Mouse (Mus musculus) forebrain, postnatal 0 days (tissue): ENCODE data around the gene Gmpr. TPM values are rescaled to one million over a fixed set of nuclear protein-coding genes. Genes with fewer than 3 reads are reported as not detected.

Experiments used
- ATAC-seq: fragments of 200-750 bp; cut with Nextera tagmentation; 2 replicates; pipeline ENCODE4 v1.8.0; 2017; ENCODE audit warnings: mild to moderate bottlenecking, moderate library complexity
- DNase-seq: peaks from one replicate; pipeline ENCODE4 v3.0.0-alpha.2; 2015
- H3K27ac ChIP-seq: fragments of 300-500 bp; sonication (generic); 2 replicates; pipeline ENCODE4 v1.5.1; 2014; ENCODE audit warnings: low read depth, mild to moderate bottlenecking, antibody characterized with exemption, low read length, moderate library complexity, mixed read lengths
- H3K27me3 ChIP-seq: fragments of 300-500 bp; sonication (generic); 2 replicates; pipeline ENCODE4 v1.6.1; 2014; ENCODE audit warnings: mild to moderate bottlenecking, low read length, mixed read lengths; ENCODE audit not compliant: insufficient read depth
- H3K36me3 ChIP-seq: fragments of 300-500 bp; sonication (generic); 2 replicates; pipeline ENCODE4 v1.6.1; 2014; ENCODE audit warnings: mild to moderate bottlenecking, moderate library complexity; ENCODE audit not compliant: insufficient read depth
- H3K4me1 ChIP-seq: fragments of 300-500 bp; sonication (generic); 2 replicates; pipeline ENCODE4 v1.6.1; 2014; ENCODE audit warnings: antibody characterized with exemption; ENCODE audit not compliant: insufficient read depth
- H3K4me2 ChIP-seq: fragments of 300-500 bp; sonication (generic); 2 replicates; pipeline ENCODE4 v1.6.1; 2014; ENCODE audit warnings: low read depth, mild to moderate bottlenecking, moderate library complexity
- H3K4me3 ChIP-seq: fragments of 300-500 bp; sonication (generic); 2 replicates; pipeline ENCODE4 v1.5.1; 2014; ENCODE audit warnings: low read depth, low read length, mixed read lengths
- H3K9ac ChIP-seq: fragments of 300-500 bp; sonication (generic); 2 replicates; pipeline ENCODE4 v1.6.1; 2014; ENCODE audit warnings: mild to moderate bottlenecking
- H3K9me3 ChIP-seq: fragments of 300-500 bp; sonication (generic); 2 replicates; pipeline ENCODE4 v1.6.1; 2016; ENCODE audit warnings: low read length
- CTCF ChIP-seq: sonication (generic); IDR thresholded peaks from 2 replicates; pipeline ENCODE4 v1.5.1; 2016; ENCODE audit warnings: antibody characterized with exemption, control low read depth, low read depth
- WGBS: fragments of 180-500 bp; shearing (Covaris S2); extraction: QIAGEN DNeasy Blood & Tissue Kit; methylation state at CpG from one replicate; pipeline ENCODE4 v1.1.7; 2014; 5-methylcytosine and 5-hydroxymethylcytosine counted together
- polyA plus RNA-seq: library from polyadenylated mRNA; unstranded; fragments of >200 nt; fragmentation: Nextera tagmentation; extraction: Ambion mirVana; gene quantifications from 2 replicates; pipeline ENCODE4 v1.2.1, GENCODE M21; 2015
- total RNA-seq: library from RNA; depleted of rRNA; stranded (reverse); fragments of >200 nt; gene quantifications from 2 replicates; pipeline ENCODE4 v1.2.3, GENCODE M21; 2014

The Gmpr gene
- total and polyA plus RNA-seq, 2 experiments from 2014 or later = 23.8 to 40.8 TPM

- no peak for TF ChIP-seq CTCF
- no peaks in the 10 kb centered on the region for H3K9me3 ChIP-seq
- no peak overlapping the region for H3K9ac ChIP-seq
- peaks cover 21% of the 10 kb centered on the region for H3K4me1 ChIP-seq
- ATAC-seq = no peak
- WGBS = 77% methylated on average over 12 of the region's 12 CpGs
- H3K27ac ChIP-seq = no peak overlapping the region
- H3K36me3 ChIP-seq = no peaks in the 10 kb centered on the region
- DNase-seq = no peak
- H3K4me2 ChIP-seq = no peak overlapping the region
- H3K27me3 ChIP-seq = no peaks in the 10 kb centered on the region
- no peak overlapping the region for H3K4me3 ChIP-seq
These were observed 6.1 kb downstream of the Gmpr start for GRCm38 (mm10) chr13:45513009-45513984.

- WGBS = 93% methylated on average over 5 of the region's 5 CpGs
- H3K9ac ChIP-seq = no peak overlapping the region
- no peak for ATAC-seq
- no peak for DNase-seq
- no peak overlapping the region for H3K4me2 ChIP-seq
- no peaks in the 10 kb centered on the region for H3K27me3 ChIP-seq
- H3K9me3 ChIP-seq = no peaks in the 10 kb centered on the region
- peaks cover 16% of the 10 kb centered on the region for H3K4me1 ChIP-seq
- H3K36me3 ChIP-seq = no peaks in the 10 kb centered on the region
- no peak overlapping the region for H3K27ac ChIP-seq
- H3K4me3 ChIP-seq = no peak overlapping the region
- no peak for TF ChIP-seq CTCF
These were observed 6.9 kb downstream of the Gmpr start for GRCm38 (mm10) chr13:45514115-45514514.

DNA sequence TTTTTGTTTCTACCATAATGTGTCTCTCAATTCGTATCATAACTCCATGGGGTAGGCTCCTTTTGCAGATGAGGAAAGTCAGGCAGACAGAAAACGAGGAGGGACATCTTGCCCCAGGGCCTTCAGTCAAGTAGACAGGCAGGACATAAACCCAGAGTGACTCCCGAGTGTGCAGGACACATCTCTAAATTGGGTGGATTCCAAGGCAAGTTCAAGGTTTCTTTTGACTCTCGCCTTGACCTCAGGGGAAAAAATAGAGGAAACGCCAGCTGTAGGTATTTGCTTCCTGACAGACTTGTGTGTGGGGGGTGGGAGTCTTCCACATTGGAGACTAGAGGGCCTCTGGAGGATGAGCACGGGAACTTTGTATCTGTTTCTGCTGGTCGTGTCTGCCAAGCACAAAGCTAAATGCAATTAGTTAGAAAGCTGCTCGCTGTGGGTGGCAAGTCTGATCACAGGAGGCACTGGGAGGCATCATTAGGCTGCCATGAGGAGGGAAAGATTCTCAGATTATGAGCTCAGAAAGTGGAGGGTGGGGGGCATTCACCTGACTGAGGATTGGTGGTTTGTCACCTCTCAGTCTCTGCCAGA, 7.7 kb downstream of the Gmpr start:
- Histone ChIP-seq H3K27me3 (no peaks in the 10 kb centered on the region), H3K36me3 (0 out of 2 replicates have a peak, but pooled peaks cover 1% of the 10 kb centered on the region), H3K4me1 (peaks cover 16% of the 10 kb centered on the region), H3K9me3 (no peaks in the 10 kb centered on the region), H3K27ac (no peak overlapping the region), H3K9ac (no peak overlapping the region), H3K4me3 (no peak overlapping the region), H3K4me2 (no peak overlapping the region)
- no peak; the same call in 1 of the 2 replicates for ATAC-seq
- no peak for DNase-seq
- WGBS = 49% methylated on average over 8 of the region's 8 CpGs
- no peak for TF ChIP-seq CTCF

DNA sequence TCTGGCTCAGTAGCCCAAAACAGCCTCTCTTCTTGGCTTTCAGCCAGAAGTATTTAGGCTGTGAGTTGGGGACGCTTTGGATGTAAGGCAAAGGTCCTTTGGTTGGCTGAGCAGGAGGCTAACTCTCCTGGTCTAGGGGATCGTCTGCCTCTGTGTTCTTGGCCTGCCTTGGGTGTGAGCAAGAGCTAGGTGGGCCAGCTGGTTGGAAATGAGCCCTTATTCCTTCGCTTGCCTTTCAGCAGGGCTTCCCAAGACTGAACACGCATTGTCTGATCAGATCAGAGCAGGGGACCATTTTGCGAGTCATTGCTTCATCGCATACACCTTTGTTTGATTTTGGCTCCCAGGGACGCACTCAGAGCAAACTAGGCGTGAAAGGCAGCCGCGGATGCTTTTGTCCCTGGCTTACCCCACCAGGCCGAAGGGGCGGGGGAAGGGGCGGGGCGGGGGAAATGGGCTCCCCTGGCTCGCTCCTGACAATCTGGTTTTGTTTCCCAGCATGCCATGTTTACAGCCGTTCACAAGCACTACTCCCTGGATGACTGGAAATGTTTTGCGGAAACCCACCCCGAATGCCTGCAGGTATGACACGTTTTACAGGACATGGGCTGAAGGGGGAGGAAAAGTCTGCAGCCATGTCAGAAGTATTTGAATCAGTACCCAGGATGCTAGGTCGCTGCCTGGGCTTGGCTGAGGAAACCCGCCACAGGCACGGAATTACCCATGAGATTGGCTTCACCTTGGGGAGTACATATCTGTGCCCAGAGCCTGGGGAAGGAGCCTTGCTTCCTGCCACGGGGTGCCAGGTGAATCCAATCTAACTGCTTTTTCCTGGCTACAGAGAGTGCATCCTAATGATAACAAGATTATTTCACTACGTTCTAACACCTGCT, 9.5 kb downstream of the Gmpr start:
- Histone ChIP-seq H3K9ac (peak overlapping the region; percentile 41), H3K36me3 (0 out of 2 replicates have a peak, but pooled peaks cover 4% of the 10 kb centered on the region), H3K9me3 (no peaks in the 10 kb centered on the region), H3K4me1 (peaks cover 16% of the 10 kb centered on the region), H3K27me3 (no peaks in the 10 kb centered on the region), H3K4me2 (peak overlapping the region; percentile 52), H3K27ac (peak overlapping the region; percentile 47; the same call in 1 of the 2 replicates), H3K4me3 (peak overlapping the region; percentile 1)
- 5% methylated on average over 24 of the region's 24 CpGs for WGBS
- TF ChIP-seq CTCF = no peak
- ATAC-seq (peak; percentile 81), DNase-seq (peak; percentile 69)

DNA sequence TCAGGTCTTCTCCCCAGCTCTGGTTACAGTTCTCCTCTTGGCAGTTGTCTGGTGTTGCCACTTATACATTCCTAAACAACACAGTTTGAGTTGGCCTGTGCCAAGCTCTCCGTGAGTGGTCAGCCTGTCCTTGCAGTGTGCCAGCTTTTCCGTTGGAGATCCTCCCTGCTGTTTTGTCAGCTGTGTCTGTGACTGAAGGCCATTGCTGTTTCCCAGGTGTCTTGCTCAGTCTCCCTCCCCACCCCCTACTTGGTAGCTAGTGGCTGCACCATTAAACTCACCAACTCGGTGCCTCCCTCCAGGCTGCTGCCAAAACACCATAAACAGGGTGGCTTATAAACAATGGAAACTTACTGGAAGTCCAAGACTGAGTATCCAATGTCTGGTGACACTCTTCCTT, 17.1 kb downstream of the Gmpr start:
- DNase-seq (no peak), ATAC-seq (no peak)
- TF ChIP-seq CTCF = no peak
- Histone ChIP-seq H3K4me2 (no peak overlapping the region), H3K9me3 (no peaks in the 10 kb centered on the region), H3K27ac (no peak overlapping the region), H3K4me3 (no peak overlapping the region), H3K27me3 (no peaks in the 10 kb centered on the region), H3K36me3 (0 out of 2 replicates have a peak, but pooled peaks cover 8% of the 10 kb centered on the region), H3K9ac (no peak overlapping the region), H3K4me1 (no peaks in the 10 kb centered on the region)
- 45% methylated on average over 3 of the region's 3 CpGs for WGBS

- Histone ChIP-seq H3K9me3 (no peaks in the 10 kb centered on the region), H3K9ac (no peak overlapping the region), H3K36me3 (0 out of 2 replicates have a peak, but pooled peaks cover 7% of the 10 kb centered on the region), H3K4me1 (no peaks in the 10 kb centered on the region), H3K4me2 (no peak overlapping the region), H3K27me3 (no peaks in the 10 kb centered on the region), H3K27ac (no peak overlapping the region), H3K4me3 (no peak overlapping the region)
- WGBS = 88% methylated on average over 6 of the region's 6 CpGs
- ATAC-seq = no peak
- no peak for TF ChIP-seq CTCF
- DNase-seq = no peak
These were observed 17.7 kb downstream of the Gmpr start for GRCm38 (mm10) chr13:45524791-45525435.
